Mouse (Mus musculus) myocyte (in vitro differentiated cells): ENCODE measurements around the gene Ano1.
A peak's percentile ranks its signal among the peaks of the same experiment; 100 is the strongest.

ENCODE experiments used
- CEBPB ChIP-seq: IDR thresholded peaks from 2 replicates; pipeline ENCODE4 v1.6.1; 2011; ENCODE audit warnings: mild to moderate bottlenecking, moderate library complexity; ENCODE audit not compliant: poor library complexity, insufficient read depth, severe bottlenecking
- E2F4 ChIP-seq: IDR thresholded peaks from one replicate; pipeline ENCODE4 v1.6.1; 2011; ENCODE audit warnings: mild to moderate bottlenecking, control low read depth, moderate library complexity; ENCODE audit not compliant: insufficient read depth
- MAX ChIP-seq: IDR thresholded peaks from one replicate; pipeline ENCODE4 v1.6.1; 2011; ENCODE audit warnings: low read depth, mild to moderate bottlenecking, control low read depth
- MYOD1 ChIP-seq, 3 experiments: IDR thresholded peaks; one replicate each; pipeline ENCODE4 v1.6.1; 2011; ENCODE audit warnings: control low read depth in 2 of 3, low read depth in 2 of 3, mild to moderate bottlenecking in 2 of 3, moderate library complexity in 1 of 3; ENCODE audit not compliant: insufficient read length in 2 of 3, control insufficient read depth in 1 of 3
- MYOG ChIP-seq, 3 experiments: IDR thresholded peaks; one replicate each; pipeline ENCODE4 v1.6.1; 2011; ENCODE audit warnings: control low read depth in 2 of 3, low read depth in 2 of 3, mild to moderate bottlenecking in 2 of 3; ENCODE audit not compliant: insufficient read length in 2 of 3, control insufficient read depth in 1 of 3, insufficient read depth in 1 of 3
- POLR2A ChIP-seq: IDR thresholded peaks from one replicate; pipeline ENCODE4 v1.6.1; 2011; ENCODE audit warnings: low read depth, mild to moderate bottlenecking, control low read depth, moderate library complexity; ENCODE audit not compliant: insufficient read length
- POLR2AphosphoS2 ChIP-seq: IDR thresholded peaks from one replicate; pipeline ENCODE4 v1.6.1; 2011; ENCODE audit warnings: low read depth, control low read depth; ENCODE audit not compliant: insufficient read length
- REST ChIP-seq: IDR thresholded peaks from one replicate; pipeline ENCODE4 v1.6.1; 2011; ENCODE audit warnings: mild to moderate bottlenecking, control low read depth, moderate library complexity; ENCODE audit not compliant: insufficient read depth, insufficient read length
- TCF12 ChIP-seq: IDR thresholded peaks from one replicate; pipeline ENCODE4 v1.6.1; 2011; ENCODE audit warnings: mild to moderate bottlenecking, control low read depth; ENCODE audit not compliant: poor library complexity, insufficient read depth, severe bottlenecking
- TCF3 ChIP-seq: IDR thresholded peaks from one replicate; pipeline ENCODE4 v1.6.1; 2011; ENCODE audit warnings: low read depth, control low read depth; ENCODE audit not compliant: insufficient read length
- USF1 ChIP-seq: IDR thresholded peaks from one replicate; pipeline ENCODE4 v1.6.1; 2011; ENCODE audit warnings: low read depth, mild to moderate bottlenecking, control low read depth, moderate library complexity

DNA sequence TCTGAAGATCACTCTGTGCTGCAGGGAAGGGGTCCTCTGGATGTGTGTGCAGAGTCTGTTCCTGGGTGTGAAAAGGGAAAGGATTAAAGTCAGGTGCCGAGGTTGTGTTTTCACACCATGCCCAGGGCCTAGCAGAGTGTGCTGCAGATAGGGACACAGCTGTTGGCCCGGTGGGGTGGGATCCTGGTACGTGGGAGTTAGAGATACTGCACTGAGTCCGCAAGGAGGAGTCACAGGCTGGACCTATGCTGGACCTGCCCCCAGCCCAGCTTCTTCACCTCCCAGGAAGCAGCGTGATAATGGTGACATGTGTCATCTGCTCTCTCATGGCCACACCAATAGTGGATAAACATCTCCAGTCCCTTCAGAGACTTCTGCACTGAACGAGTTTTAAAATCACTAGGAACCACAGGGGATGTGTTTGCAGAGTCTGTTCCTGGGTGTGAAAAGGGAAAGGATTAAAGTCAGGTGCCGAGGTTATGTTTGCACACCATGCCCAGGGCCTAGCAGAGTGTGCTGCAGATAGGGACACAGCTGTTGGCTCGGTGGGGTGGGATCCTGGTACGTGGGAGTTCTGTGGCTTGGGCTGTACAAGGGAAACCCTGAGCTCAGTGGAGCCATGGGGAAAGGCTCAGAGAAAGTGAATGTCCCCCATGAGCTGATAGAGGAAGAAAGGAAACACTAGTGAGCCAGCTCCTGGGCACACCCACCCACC, 20.4 kb downstream of the Ano1 start:
- no peak for TF ChIP-seq POLR2A
- TF ChIP-seq CEBPB: no peak
- no peak for TF ChIP-seq USF1
- TF ChIP-seq TCF3: no peak
- no peak for TF ChIP-seq REST
- TF ChIP-seq MYOD1 (IDR thresholded peaks at IDR 0.05; ENCODE audit: control insufficient read depth in 1 of 3, insufficient read length in 2 of 3, low read depth in 2 of 3): peak in 2 of 3 experiments; percentile 58 to 62
- TF ChIP-seq E2F4: no peak
- no peak for TF ChIP-seq MAX
- TF ChIP-seq POLR2AphosphoS2: no peak
- TF ChIP-seq TCF12: no peak
- peak in 1 of 3 experiments; percentile 72 for TF ChIP-seq MYOG (IDR thresholded peaks at IDR 0.05; ENCODE audit: control insufficient read depth in 1 of 3, insufficient read depth in 1 of 3, insufficient read length in 2 of 3, low read depth in 2 of 3)
